Mouse (Mus musculus) heart, embryonic 11.5 days (tissue): ENCODE results near the gene Tmem138. TPM values are rescaled to one million over a fixed set of nuclear protein-coding genes. Genes with fewer than 3 reads are reported as not detected.

ENCODE experiments used
- ATAC-seq: fragments of 200-750 bp; cut with Nextera tagmentation; replicated peaks from 2 replicates; pipeline ENCODE4 v1.8.0; 2017; ENCODE audit warnings: moderate library complexity; ENCODE audit not compliant: insufficient number of reproducible peaks, low FRiP score, low TSS enrichment
- H3K27ac ChIP-seq: fragments of 300-500 bp; sonication (generic); 2 replicates; pipeline ENCODE4 v1.5.1; 2014; ENCODE audit warnings: mild to moderate bottlenecking, low read depth, low read length
- H3K27me3 ChIP-seq: fragments of 300-500 bp; sonication (generic); 2 replicates; pipeline ENCODE4 v1.6.1; 2014; ENCODE audit warnings: mild to moderate bottlenecking, low read length, mixed read lengths; ENCODE audit not compliant: control insufficient read depth, insufficient read depth
- H3K36me3 ChIP-seq: fragments of 300-500 bp; sonication (generic); 2 replicates; pipeline ENCODE4 v1.6.1; 2014; ENCODE audit warnings: mild to moderate bottlenecking, low read length, moderate library complexity, mixed read lengths; ENCODE audit not compliant: control insufficient read depth, insufficient read depth
- H3K4me1 ChIP-seq: fragments of 300-500 bp; sonication (generic); 2 replicates; pipeline ENCODE4 v1.6.1; 2014; ENCODE audit warnings: low read length; ENCODE audit not compliant: control insufficient read depth, insufficient read depth
- H3K4me2 ChIP-seq: fragments of 300-500 bp; sonication (generic); 2 replicates; pipeline ENCODE4 v1.6.1; 2014; ENCODE audit warnings: mild to moderate bottlenecking, moderate library complexity
- H3K4me3 ChIP-seq: fragments of 300-500 bp; sonication (generic); 2 replicates; pipeline ENCODE4 v1.5.1; 2014; ENCODE audit warnings: low read depth, low read length
- H3K9ac ChIP-seq: fragments of 300-500 bp; sonication (generic); 2 replicates; pipeline ENCODE4 v1.6.1; 2014; ENCODE audit warnings: mild to moderate bottlenecking, low read depth, low read length, moderate library complexity
- H3K9me3 ChIP-seq: fragments of 300-500 bp; sonication (generic); replicated peaks from 2 replicates; pipeline ENCODE4 v1.6.1; 2016; ENCODE audit warnings: low read length; ENCODE audit not compliant: control insufficient read depth
- WGBS: fragments of 180-500 bp; shearing (Covaris S2); extraction: QIAGEN DNeasy Blood & Tissue Kit; methylation state at CpG from one replicate; pipeline ENCODE4 v1.1.7; 2014; ENCODE audit not compliant: insufficient replicate concordance; 5-methylcytosine and 5-hydroxymethylcytosine counted together
- polyA plus RNA-seq: library from polyadenylated mRNA; unstranded; fragments of >200 nt; fragmentation: Nextera tagmentation; extraction: Ambion mirVana; gene quantifications from 2 replicates; pipeline ENCODE4 v1.2.1, GENCODE M21; 2014

Gene Tmem138
- polyA plus RNA-seq, 1 experiment from 2014 or later, result 32.0 TPM

GRCm38 (mm10) chr19:10602247-10602769 lies 25.1 kb upstream of the Tmem138 start:
- Histone ChIP-seq H3K4me1 (peaks cover 15% of the 10 kb centered on the region), H3K27ac (peak overlapping the region; percentile 94), H3K4me2 (peak overlapping the region; percentile 59), H3K27me3 (no peaks in the 10 kb centered on the region), H3K4me3 (peak overlapping the region; percentile 28), H3K9ac (peak overlapping the region; percentile 77), H3K9me3 (no peaks in the 10 kb centered on the region), H3K36me3 (peaks cover 2% of the 10 kb centered on the region; the same call in 1 of the 2 replicates)
- whole genome bisulfite sequencing, result 13% methylated on average over 6 of the region's 6 CpGs
- ATAC-seq, result no peak

GRCm38 (mm10) chr19:10599648-10600047 lies 22.5 kb upstream of the Tmem138 start:
- H3K27me3 ChIP-seq, result no peaks in the 10 kb centered on the region
- H3K4me2 ChIP-seq, result no peak overlapping the region
- no peaks in the 10 kb centered on the region for H3K9me3 ChIP-seq
- H3K4me1 ChIP-seq, result peaks cover 5% of the 10 kb centered on the region; the same call in 1 of the 2 replicates
- H3K9ac ChIP-seq, result no peak overlapping the region
- H3K36me3 ChIP-seq, result peaks cover 2% of the 10 kb centered on the region; the same call in 1 of the 2 replicates
- WGBS, result 82% methylated on average over 2 of the region's 2 CpGs
- no peak overlapping the region for H3K4me3 ChIP-seq
- no peak overlapping the region for H3K27ac ChIP-seq
- no peak for ATAC-seq

- Histone ChIP-seq H3K4me1 (0 out of 2 replicates have a peak, but pooled peaks cover 3% of the 10 kb centered on the region), H3K4me3 (no peak overlapping the region), H3K27ac (no peak overlapping the region), H3K4me2 (no peak overlapping the region), H3K9ac (no peak overlapping the region), H3K9me3 (no peaks in the 10 kb centered on the region), H3K27me3 (no peaks in the 10 kb centered on the region), H3K36me3 (peaks cover 2% of the 10 kb centered on the region; the same call in 1 of the 2 replicates)
- no peak for ATAC-seq
- WGBS, result 42% methylated on average over 3 of the region's 3 CpGs
Measured at GRCm38 (mm10) chr19:10598188-10598587, 21.0 kb upstream of the Tmem138 start.

- WGBS, result 90% methylated on average over 6 of the region's 6 CpGs
Measured at GRCm38 (mm10) chr19:10591659-10592377, 14.7 kb upstream of the Tmem138 start.

GRCm38 (mm10) chr19:10590301-10590700 lies 13.1 kb upstream of the Tmem138 start:
- Histone ChIP-seq H3K36me3 (no peaks in the 10 kb centered on the region), H3K27ac (no peak overlapping the region), H3K9me3 (no peaks in the 10 kb centered on the region), H3K4me2 (no peak overlapping the region), H3K4me1 (no peaks in the 10 kb centered on the region), H3K9ac (no peak overlapping the region), H3K4me3 (no peak overlapping the region), H3K27me3 (no peaks in the 10 kb centered on the region)
- 72% methylated on average over 3 of the region's 3 CpGs for WGBS
- ATAC-seq, result no peak

More at GRCm38 (mm10) chr19:10591659-10592377, 14.7 kb upstream of the Tmem138 start:
- no peak for ATAC-seq
- no peaks in the 10 kb centered on the region for H3K36me3 ChIP-seq
- H3K9me3 ChIP-seq, result no peaks in the 10 kb centered on the region
- H3K4me1 ChIP-seq, result no peaks in the 10 kb centered on the region
- H3K4me2 ChIP-seq, result no peak overlapping the region
- H3K9ac ChIP-seq, result no peak overlapping the region
- H3K4me3 ChIP-seq, result no peak overlapping the region
- no peaks in the 10 kb centered on the region for H3K27me3 ChIP-seq
- no peak overlapping the region for H3K27ac ChIP-seq

- WGBS, result 71% methylated on average over 5 of the region's 5 CpGs
- peak overlapping the region; percentile 46; the same call in 1 of the 2 replicates for H3K9ac ChIP-seq
Measured at GRCm38 (mm10) chr19:10589127-10589857, 12.1 kb upstream of the Tmem138 start.

GRCm38 (mm10) chr19:10587231-10587630 lies 10.1 kb upstream of the Tmem138 start:
- no peak overlapping the region for H3K4me3 ChIP-seq
- no peaks in the 10 kb centered on the region for H3K36me3 ChIP-seq
- H3K27ac ChIP-seq, result no peak overlapping the region
- 88% methylated on average over 8 of the region's 8 CpGs for WGBS
- no peak overlapping the region for H3K9ac ChIP-seq
- no peaks in the 10 kb centered on the region for H3K4me1 ChIP-seq
- no peaks in the 10 kb centered on the region for H3K9me3 ChIP-seq
- no peak overlapping the region for H3K4me2 ChIP-seq
- no peaks in the 10 kb centered on the region for H3K27me3 ChIP-seq
- no peak for ATAC-seq

More at GRCm38 (mm10) chr19:10589127-10589857, 12.1 kb upstream of the Tmem138 start:
- no peaks in the 10 kb centered on the region for H3K9me3 ChIP-seq
- no peaks in the 10 kb centered on the region for H3K4me1 ChIP-seq
- H3K27ac ChIP-seq, result no peak overlapping the region
- H3K4me2 ChIP-seq, result no peak overlapping the region
- no peak overlapping the region for H3K4me3 ChIP-seq
- no peaks in the 10 kb centered on the region for H3K36me3 ChIP-seq
- H3K27me3 ChIP-seq, result no peaks in the 10 kb centered on the region
- no peak for ATAC-seq

GRCm38 (mm10) chr19:10585112-10585511 lies 8.0 kb upstream of the Tmem138 start:
- Histone ChIP-seq H3K4me2 (no peak overlapping the region), H3K4me1 (no peaks in the 10 kb centered on the region), H3K27ac (no peak overlapping the region), H3K36me3 (no peaks in the 10 kb centered on the region), H3K4me3 (no peak overlapping the region), H3K27me3 (no peaks in the 10 kb centered on the region), H3K9ac (no peak overlapping the region), H3K9me3 (no peaks in the 10 kb centered on the region)
- ATAC-seq, result no peak
- 89% methylated on average over 8 of the region's 8 CpGs for WGBS
